Comparison of ENCODE assay signal across 13 mouse cellular contexts in the genomic region with DNA sequence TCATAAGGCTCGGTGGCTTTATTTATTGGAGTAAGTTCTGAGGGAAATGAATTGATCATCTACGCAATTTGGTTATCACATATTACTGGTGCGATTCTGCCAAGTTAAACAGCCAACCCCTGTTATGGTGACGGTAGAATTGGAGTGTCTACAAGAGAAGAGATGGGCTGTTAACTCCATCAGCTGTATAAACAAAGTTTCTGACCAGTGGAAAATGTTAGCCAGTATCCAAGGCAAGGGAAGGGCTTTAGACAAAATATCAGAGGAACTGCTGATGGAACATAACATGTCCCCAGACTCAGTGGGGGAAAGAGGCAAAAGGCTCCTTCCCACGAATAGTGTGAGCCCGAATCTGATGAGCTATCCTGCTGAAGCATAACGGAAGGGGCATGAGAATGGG.
"Had no signal": no experiment of that assay in that cellular context is flagged by ENCODE, and none has a peak within 500 bp of the region (broad histone marks: within the 10 kb centered on the region; RNA-seq: fewer than 3 reads in every experiment).

No protein-coding gene starts in this region.

- H3K9ac ChIP-seq: limb, embryonic 15.5 days; liver, embryonic 14.5 days; neural tube, embryonic 12.5 days had no signal

- H3K9me3 ChIP-seq: limb, embryonic 15.5 days; midbrain, embryonic 10.5 days; neural tube, embryonic 12.5 days had no signal

- H3K27ac ChIP-seq: limb, embryonic 15.5 days; liver, embryonic 14.5 days; midbrain, embryonic 10.5 days; neural tube, embryonic 12.5 days had no signal

- H3K36me3 ChIP-seq: limb, embryonic 15.5 days; midbrain, embryonic 10.5 days; neural tube, embryonic 12.5 days had no signal

- H3K4me1 ChIP-seq: midbrain, embryonic 10.5 days; neural tube, embryonic 12.5 days had no signal

- H3K4me2 ChIP-seq: limb, embryonic 15.5 days; neural tube, embryonic 12.5 days had no signal

- H3K27me3 ChIP-seq: limb, embryonic 15.5 days; neural tube, embryonic 12.5 days had no signal

- DNase-seq: kidney, postnatal 36 days; layer of hippocampus, adult 9-11 months; layer of hippocampus, postnatal 36 days; lung, adult 18-20 months; lung, postnatal 4 days; midbrain, embryonic 14.5 days; spleen, adult 18-20 months; thymus, adult 2 months; thymus, postnatal 25 days had no signal

- H3K4me3 ChIP-seq: limb, embryonic 15.5 days; midbrain, embryonic 10.5 days; neural tube, embryonic 12.5 days had no signal
